Mouse (Mus musculus) thymus, postnatal 36 days (tissue): ENCODE measurements around the gene Arl6ip4.

Experiments used
- DNase-seq, 2 experiments: peaks; one replicate each; pipeline ENCODE4 v3.0.0; 2022; ENCODE audit warnings: mixed read lengths in 2 of 2

Arl6ip4 gene

GRCm38 (mm10) chr5:124095077-124095581 is 20.8 kb upstream of the Arl6ip4 start:
- DNase-seq, result peak in 1 of 2 experiments; percentile 38

- peak; percentile 92 for DNase-seq
Observed at GRCm38 (mm10) chr5:124095596-124096232, 20.2 kb upstream of the Arl6ip4 start, which contains the start of gene Abcb9. TSS of gene Abcb9 (minus strand) at chr5:124095798.

GRCm38 (mm10) chr5:124098923-124099322 is 17.0 kb upstream of the Arl6ip4 start:
- no peak for DNase-seq

- DNase-seq, result no peak
Observed at GRCm38 (mm10) chr5:124100128-124101044, 15.5 kb upstream of the Arl6ip4 start.

GRCm38 (mm10) chr5:124102326-124102725 is 13.6 kb upstream of the Arl6ip4 start:
- DNase-seq, result no peak

- DNase-seq, result no peak
Observed at GRCm38 (mm10) chr5:124103020-124103419, 12.9 kb upstream of the Arl6ip4 start.

GRCm38 (mm10) chr5:124103552-124103951 is 12.3 kb upstream of the Arl6ip4 start:
- DNase-seq, result no peak

- peak; percentile 59 to 60 for DNase-seq
Observed at GRCm38 (mm10) chr5:124111077-124111741, 4.7 kb upstream of the Arl6ip4 start.

- peak; percentile 94 to 95 for DNase-seq
Observed at GRCm38 (mm10) chr5:124111742-124112497, 4.0 kb upstream of the Arl6ip4 start, which contains the start of gene Ogfod2. TSS of gene Ogfod2 (plus strand) at chr5:124112297.

- no peak for DNase-seq
Observed at GRCm38 (mm10) chr5:124112531-124112930, 3.4 kb upstream of the Arl6ip4 start.

GRCm38 (mm10) chr5:124113030-124113429 is 2.9 kb upstream of the Arl6ip4 start:
- peak; percentile 68 to 78 for DNase-seq

GRCm38 (mm10) chr5:124114276-124115025 is 1.4 kb upstream of the Arl6ip4 start:
- DNase-seq, result peak in 1 of 2 experiments; percentile 20

- DNase-seq, result no peak
Observed at GRCm38 (mm10) chr5:124115531-124115930, 358 bp upstream of the Arl6ip4 start.

GRCm38 (mm10) chr5:124119204-124119603 is 3.3 kb downstream of the Arl6ip4 start:
- DNase-seq, result peak in 1 of 2 experiments; percentile 35

- peak in 1 of 2 experiments; percentile 16 for DNase-seq
Observed at GRCm38 (mm10) chr5:124122357-124122756, 6.5 kb downstream of the Arl6ip4 start.

- DNase-seq, result peak in 1 of 2 experiments; percentile 14
Observed at GRCm38 (mm10) chr5:124125093-124125492, 9.2 kb downstream of the Arl6ip4 start.

GRCm38 (mm10) chr5:124134261-124134660 is 18.4 kb downstream of the Arl6ip4 start:
- DNase-seq, result no peak

GRCm38 (mm10) chr5:124138066-124138465 is 22.2 kb downstream of the Arl6ip4 start:
- no peak for DNase-seq

GRCm38 (mm10) chr5:124149028-124149427 is 33.1 kb downstream of the Arl6ip4 start:
- no peak for DNase-seq

- no peak for DNase-seq
Observed at GRCm38 (mm10) chr5:124150895-124151294, 35.0 kb downstream of the Arl6ip4 start.

- DNase-seq, result no peak
Observed at GRCm38 (mm10) chr5:124152734-124153133, 36.8 kb downstream of the Arl6ip4 start.
